Mouse (Mus musculus): ENCODE results near the gene Poldip2.
"Not testable (repeated sequence)": the region's sequence is repeated elsewhere in the genome, so short reads cannot be mapped to it uniquely, and the experiment has no call there.

Poldip2 gene

GRCm38 (mm10) chr11:78501529-78501928 is 10.5 kb upstream of the Poldip2 start:
- no peak for DNase-seq (ENCODE audit: low spot score)

GRCm38 (mm10) chr11:78502909-78503650 is 8.9 kb upstream of the Poldip2 start, which contains the start of gene Sebox:
Sebox (plus strand) TSS chr11:78503447.
- no peak for DNase-seq (ENCODE audit: low spot score)

GRCm38 (mm10) chr11:78505430-78505829 is 6.6 kb upstream of the Poldip2 start:
- DNase-seq (ENCODE audit: low spot score) = no peak

GRCm38 (mm10) chr11:78509148-78509547 is 2.8 kb upstream of the Poldip2 start:
- DNase-seq (ENCODE audit: low spot score) = no peak

GRCm38 (mm10) chr11:78513106-78513790 is 1.3 kb downstream of the Poldip2 start:
- DNase-seq (ENCODE audit: low spot score) = no peak

- no peak for DNase-seq (ENCODE audit: low spot score)
Observed at GRCm38 (mm10) chr11:78515549-78516325, 3.7 kb downstream of the Poldip2 start.

GRCm38 (mm10) chr11:78518931-78519330 is 6.9 kb downstream of the Poldip2 start:
- DNase-seq (ENCODE audit: low spot score) = no peak

- DNase-seq (ENCODE audit: low spot score) = no peak
Observed at GRCm38 (mm10) chr11:78521880-78522279, 9.9 kb downstream of the Poldip2 start.

GRCm38 (mm10) chr11:78522481-78522997 is 10.5 kb downstream of the Poldip2 start:
- no peak for DNase-seq (ENCODE audit: low spot score)

- DNase-seq (ENCODE audit: low spot score) = no peak
Observed at GRCm38 (mm10) chr11:78523241-78523955, 11.4 kb downstream of the Poldip2 start.

- no peak for DNase-seq (ENCODE audit: low spot score)
Observed at GRCm38 (mm10) chr11:78524838-78525237, 12.8 kb downstream of the Poldip2 start.

- DNase-seq (ENCODE audit: low spot score) = no peak
Observed at GRCm38 (mm10) chr11:78528714-78529113, 16.7 kb downstream of the Poldip2 start.

- no peak for DNase-seq (ENCODE audit: low spot score)
Observed at GRCm38 (mm10) chr11:78530001-78530400, 18.0 kb downstream of the Poldip2 start.

- DNase-seq (ENCODE audit: low spot score) = no peak
Observed at GRCm38 (mm10) chr11:78531046-78531445, 19.1 kb downstream of the Poldip2 start.

GRCm38 (mm10) chr11:78531515-78531914 is 19.5 kb downstream of the Poldip2 start:
- not testable (repeated sequence) for DNase-seq (ENCODE audit: low spot score)

GRCm38 (mm10) chr11:78534516-78534915 is 22.5 kb downstream of the Poldip2 start:
- no peak for DNase-seq (ENCODE audit: low spot score)

GRCm38 (mm10) chr11:78535376-78536079 is 23.5 kb downstream of the Poldip2 start:
- DNase-seq (ENCODE audit: low spot score) = no peak

- peak; percentile 98 for DNase-seq (ENCODE audit: low spot score)
Observed at GRCm38 (mm10) chr11:78536080-78536689, 24.2 kb downstream of the Poldip2 start, which contains the start of the genes Tnfaip1 and Ift20. Tnfaip1 (minus strand) TSS chr11:78536332. Ift20 (plus strand) TSS chr11:78536361.

GRCm38 (mm10) chr11:78536690-78537084 is 24.7 kb downstream of the Poldip2 start:
- DNase-seq (ENCODE audit: low spot score) = no peak

- DNase-seq (ENCODE audit: low spot score) = no peak
Observed at GRCm38 (mm10) chr11:78540358-78540757, 28.4 kb downstream of the Poldip2 start.

Measured in left cerebral cortex, adult 11 months (tissue).